ENCODE assay signal across 8 mouse cellular contexts in genomic region chr11:63914388-63914787, GRCm38 (mm10). TPM values are rescaled to one million over a fixed set of nuclear protein-coding genes. Genes with fewer than 3 reads are reported as not detected.
A peak's percentile ranks its signal among the peaks of the same experiment; 100 is the strongest.
DNase-seq lines count a peak whose midpoint lies in the region; ATAC-seq and TF ChIP-seq lines count a peak whose summit lies in the region.

No protein-coding gene starts in this region.

- peak overlapping the region; percentile 24 for H3K4me3 ChIP-seq in forebrain, embryonic 11.5 days (ENCODE audit: low read depth, low read length)
- H3K4me3 ChIP-seq in heart, embryonic 14.5 days (ENCODE audit: control insufficient read depth in 1 of 2, insufficient read depth in 1 of 2, low read depth in 1 of 2, low read length in 2 of 2), result peak overlapping the region; percentile 33 to 40
- H3K4me3 ChIP-seq in kidney, embryonic 16.5 days (ENCODE audit: low read length), result peak overlapping the region; percentile 43
- peak overlapping the region; percentile 36 for H3K4me3 ChIP-seq in liver, postnatal 0 days (ENCODE audit: low read depth, low read length)
- peak overlapping the region; percentile 27 for H3K4me3 ChIP-seq in neural tube, embryonic 11.5 days (ENCODE audit: low read depth, low read length)

- H3K36me3 ChIP-seq in forebrain, embryonic 11.5 days (ENCODE audit: control insufficient read depth, insufficient read depth, low read length), result no peaks in the 10 kb centered on the region
- H3K36me3 ChIP-seq in heart, embryonic 14.5 days (ENCODE audit: control insufficient read depth, insufficient read depth, low read length), result no peaks in the 10 kb centered on the region
- no peaks in the 10 kb centered on the region for H3K36me3 ChIP-seq in kidney, embryonic 16.5 days (ENCODE audit: insufficient read depth, low read length)
- no peaks in the 10 kb centered on the region for H3K36me3 ChIP-seq in liver, postnatal 0 days (replicated peaks; ENCODE audit: insufficient read depth, low read length)
- H3K36me3 ChIP-seq in neural tube, embryonic 11.5 days (ENCODE audit: control insufficient read depth, insufficient read depth, low read length), result no peaks in the 10 kb centered on the region

- H3K9ac ChIP-seq in forebrain, embryonic 11.5 days (ENCODE audit: low read length), result no peak overlapping the region
- H3K9ac ChIP-seq in heart, embryonic 14.5 days (ENCODE audit: low read length), result peak overlapping the region; percentile 49
- peak overlapping the region; percentile 31; the same call in 1 of the 2 replicates for H3K9ac ChIP-seq in kidney, embryonic 16.5 days (replicated peaks; ENCODE audit: low read length)
- H3K9ac ChIP-seq in liver, postnatal 0 days (replicated peaks), result peak overlapping the region; percentile 38; the same call in 1 of the 2 replicates
- H3K9ac ChIP-seq in neural tube, embryonic 11.5 days (ENCODE audit: low read length), result no peak overlapping the region

- peak; percentile 87 for ATAC-seq in forebrain, embryonic 11.5 days (replicated peaks; ENCODE audit: low FRiP score)
- peak; percentile 76 for ATAC-seq in heart, embryonic 14.5 days (ENCODE audit: insufficient number of reproducible peaks, insufficient read depth, low FRiP score, low read depth)
- ATAC-seq in kidney, embryonic 16.5 days (ENCODE audit: low FRiP score, low TSS enrichment), result peak; percentile 79
- peak; percentile 85 for ATAC-seq in liver, postnatal 0 days
- peak; percentile 83; the same call in 1 of the 2 replicates for ATAC-seq in neural tube, embryonic 11.5 days (ENCODE audit: insufficient read depth, low FRiP score, low TSS enrichment)

- peaks cover 11% of the 10 kb centered on the region; the same call in 1 of the 2 replicates for H3K4me1 ChIP-seq in forebrain, embryonic 11.5 days (replicated peaks; ENCODE audit: control insufficient read depth, insufficient read depth, low read length)
- peaks cover 16 to 22% of the 10 kb centered on the region in 2 experiments for H3K4me1 ChIP-seq in heart, embryonic 14.5 days (ENCODE audit: control insufficient read depth in 2 of 2, insufficient read depth in 2 of 2, low read length in 2 of 2)
- peaks cover 60% of the 10 kb centered on the region for H3K4me1 ChIP-seq in kidney, embryonic 16.5 days (ENCODE audit: insufficient read depth, low read length)
- peaks cover 19% of the 10 kb centered on the region for H3K4me1 ChIP-seq in liver, postnatal 0 days (ENCODE audit: insufficient read depth)
- peaks cover 31% of the 10 kb centered on the region for H3K4me1 ChIP-seq in neural tube, embryonic 11.5 days (ENCODE audit: control insufficient read depth, insufficient read depth, low read length)

- TF ChIP-seq POLR2A in brain, embryonic 14.5 days (IDR thresholded peaks at IDR 0.05; ENCODE audit: borderline replicate concordance, extremely low read depth, insufficient read depth, insufficient read length, poor library complexity, severe bottlenecking), result no peak

- peak; percentile 73 for DNase-seq in CD4-positive, CD25-positive, alpha-beta regulatory T cell, adult 2 months (ENCODE audit: low read depth, low spot score)
- DNase-seq in brain, embryonic 14.5 days (ENCODE audit: low read depth), result peak; percentile 87
- DNase-seq in forebrain, embryonic 11.5 days (ENCODE audit: low spot score), result peak; percentile 84
- DNase-seq in liver, postnatal 0 days, result peak; percentile 81
- peak; percentile 78 for DNase-seq in neural tube, embryonic 11.5 days (ENCODE audit: low spot score)
- peak; percentile 82 for DNase-seq in testis, postnatal 14 days (ENCODE audit: low spot score)

- H3K9me3 ChIP-seq in forebrain, embryonic 11.5 days (ENCODE audit: control insufficient read depth, low read length), result no peaks in the 10 kb centered on the region
- no peaks in the 10 kb centered on the region for H3K9me3 ChIP-seq in heart, embryonic 14.5 days (ENCODE audit: control insufficient read depth, low read length)
- no peaks in the 10 kb centered on the region for H3K9me3 ChIP-seq in kidney, embryonic 16.5 days (ENCODE audit: low read length)
- H3K9me3 ChIP-seq in liver, postnatal 0 days (ENCODE audit: low read length), result no peaks in the 10 kb centered on the region
- H3K9me3 ChIP-seq in neural tube, embryonic 11.5 days (ENCODE audit: control insufficient read depth, low read length), result no peaks in the 10 kb centered on the region

- no peak overlapping the region for H3K27ac ChIP-seq in forebrain, embryonic 11.5 days (ENCODE audit: low read depth, low read length)
- H3K27ac ChIP-seq in heart, embryonic 14.5 days (replicated peaks in 1 of 2; ENCODE audit: control insufficient read depth in 1 of 2, insufficient read depth in 1 of 2, low read depth in 2 of 2, low read length in 2 of 2), result 0 out of 4 replicates have a peak overlapping the region, but pooled peaks of 1 of the 2 experiments have one; percentile 14
- no peak overlapping the region for H3K27ac ChIP-seq in kidney, embryonic 16.5 days (ENCODE audit: low read length)
- H3K27ac ChIP-seq in liver, postnatal 0 days (ENCODE audit: low read depth), result peak overlapping the region; percentile 39
- H3K27ac ChIP-seq in neural tube, embryonic 11.5 days (ENCODE audit: low read depth, low read length), result no peak overlapping the region

- TF ChIP-seq EP300 in liver, postnatal 0 days (IDR thresholded peaks at IDR 0.05; ENCODE audit: low read depth), result no peak

- 1% methylated on average over 20 of the region's 20 CpGs for WGBS in forebrain, embryonic 11.5 days
- 3% methylated on average over 20 of the region's 20 CpGs for WGBS in heart, embryonic 14.5 days
- WGBS in kidney, embryonic 16.5 days, result under 1% methylated on average over 20 of the region's 20 CpGs
- WGBS in liver, postnatal 0 days (ENCODE audit: insufficient replicate concordance), result 2% methylated on average over 20 of the region's 20 CpGs
- 2% methylated on average over 20 of the region's 20 CpGs for WGBS in neural tube, embryonic 11.5 days

- peaks cover 51% of the 10 kb centered on the region for H3K27me3 ChIP-seq in forebrain, embryonic 11.5 days (ENCODE audit: control insufficient read depth, insufficient read depth, low read length)
- peaks cover 19% of the 10 kb centered on the region; the same call in 1 of the 2 replicates for H3K27me3 ChIP-seq in heart, embryonic 14.5 days (ENCODE audit: control insufficient read depth, insufficient read depth, low read length)
- H3K27me3 ChIP-seq in kidney, embryonic 16.5 days (ENCODE audit: insufficient read depth, low read length), result peaks cover 49% of the 10 kb centered on the region
- peaks cover 13% of the 10 kb centered on the region for H3K27me3 ChIP-seq in liver, postnatal 0 days (ENCODE audit: insufficient read depth, low read length)
- no peaks in the 10 kb centered on the region for H3K27me3 ChIP-seq in neural tube, embryonic 11.5 days (ENCODE audit: control insufficient read depth, insufficient read depth, low read length)

- peak overlapping the region; percentile 61 for H3K4me2 ChIP-seq in forebrain, embryonic 11.5 days (ENCODE audit: low read depth, low read length, severe bottlenecking)
- peak overlapping the region; percentile 63 for H3K4me2 ChIP-seq in heart, embryonic 14.5 days (ENCODE audit: low read length)
- H3K4me2 ChIP-seq in kidney, embryonic 16.5 days (replicated peaks; ENCODE audit: low read depth, low read length), result peak overlapping the region; percentile 55
- peak overlapping the region; percentile 65 for H3K4me2 ChIP-seq in liver, postnatal 0 days (ENCODE audit: low read depth, low read length)
- peak overlapping the region; percentile 59 for H3K4me2 ChIP-seq in neural tube, embryonic 11.5 days (ENCODE audit: low read depth)

- no peak for TF ChIP-seq CTCF in brain, embryonic 14.5 days (IDR thresholded peaks at IDR 0.05; ENCODE audit: borderline replicate concordance, extremely low read depth, insufficient read depth, insufficient read length)
- no peak for TF ChIP-seq CTCF in liver, postnatal 0 days (IDR thresholded peaks at IDR 0.05; ENCODE audit: low read depth)

RNA-seq across cellular contexts. Expression of gene Hs3st3b1, which starts 7.7 kb away (rescaled TPM):
- 7.9 and 10.5 TPM in 2 replicates for polyA plus RNA-seq in brain, embryonic 14.5 days (2012; rRNA removed)
- polyA plus RNA-seq in forebrain, embryonic 11.5 days (2014; fragmentation: Nextera tagmentation; extraction: Ambion mirVana), result 6.4 and 7.0 TPM in 2 replicates
- 2.2 and 2.6 TPM in 2 replicates for polyA plus RNA-seq in heart, embryonic 14.5 days (2014; fragmentation: Nextera tagmentation; extraction: Ambion mirVana)
- 33.4 and 34.0 TPM in 2 replicates for polyA plus RNA-seq in kidney, embryonic 16.5 days (2015; fragmentation: Nextera tagmentation; extraction: Ambion mirVana)
- 20.0 and 21.1 TPM in 2 replicates for polyA plus RNA-seq in liver, postnatal 0 days (2015; fragmentation: Nextera tagmentation; extraction: Ambion mirVana)
- polyA plus RNA-seq in neural tube, embryonic 11.5 days (2014; fragmentation: Nextera tagmentation; extraction: Ambion mirVana), result 13.0 and 14.0 TPM in 2 replicates

Comparison
In these comparisons a context has a peak if more than half of its experiments do, and no peak if none do; other contexts are left out.
1. H3K9ac ChIP-seq: peak in heart, embryonic 14.5 days (single experiment), kidney, embryonic 16.5 days (single experiment) and liver, postnatal 0 days (single experiment); none in forebrain, embryonic 11.5 days (single experiment) and neural tube, embryonic 11.5 days (single experiment).
2. Peak in every context shown above with its lines, with median percentiles within 50 percentile points of each other: DNase-seq, ATAC-seq, H3K4me2 ChIP-seq and H3K4me3 ChIP-seq.